Mouse (Mus musculus): Measurements from ENCODE around the gene Ninj2.

DNA sequence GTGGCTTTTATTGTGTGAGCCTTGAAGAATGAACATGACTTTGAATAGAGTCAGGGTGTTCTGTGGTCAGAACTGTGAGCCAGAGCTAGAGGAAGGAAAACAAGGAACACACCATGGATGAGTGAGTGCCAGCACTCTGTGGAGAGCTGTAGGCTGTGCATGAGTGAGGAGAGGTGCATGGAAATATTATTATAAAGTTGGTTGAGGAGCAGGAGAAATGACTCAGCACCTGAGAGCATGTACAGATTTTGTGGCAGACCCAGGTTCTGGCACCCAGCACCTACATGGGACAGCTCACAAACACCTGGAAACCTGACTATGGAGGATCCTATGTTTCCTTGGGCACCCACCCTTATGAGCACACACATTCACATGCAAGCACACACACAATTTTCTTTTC, 11.9 kb downstream of the Ninj2 start:
- TF ChIP-seq EP300 (IDR thresholded peaks at IDR 0.05; ENCODE audit: low read depth in 1 of 2, low read length in 2 of 2), result no peak
- TF ChIP-seq ETS1 (IDR thresholded peaks at IDR 0.05; ENCODE audit: low read depth, low read length), result no peak
- TF ChIP-seq ZKSCAN1 (IDR thresholded peaks at IDR 0.05; ENCODE audit: low read depth, low read length), result no peak
- TF ChIP-seq KAT2A (conservative IDR thresholded peaks at IDR 0.05; ENCODE audit: low read depth, low read length), result no peak

Measured in MEL (cell line).